Mouse (Mus musculus): ENCODE results near the gene 4930455H04Rik. TPM values are rescaled to one million over a fixed set of nuclear protein-coding genes. Genes with fewer than 3 reads are reported as not detected.

The 4930455H04Rik gene
- polyA plus RNA-seq, 1 experiment from 2014 or later = not detected

DNA sequence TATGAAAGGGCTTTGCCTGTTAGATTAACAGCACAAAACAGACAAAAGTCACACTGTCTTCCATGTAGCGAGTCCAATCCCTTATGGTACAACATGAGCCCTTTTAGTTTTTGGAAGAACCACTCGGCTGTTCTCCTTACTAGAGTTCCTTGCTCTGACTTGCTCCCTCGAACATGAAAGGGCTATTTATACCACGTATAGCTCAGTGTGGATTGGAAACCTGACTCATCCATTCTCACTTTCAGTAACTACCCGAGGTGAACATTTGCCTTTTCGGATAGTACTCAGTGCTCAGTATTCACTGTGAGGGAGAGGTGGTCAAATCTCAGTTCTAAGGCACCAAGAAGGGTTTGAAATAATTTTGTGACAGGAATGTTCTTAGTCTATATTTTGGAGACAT is 35.3 kb downstream of the 4930455H04Rik start:
- Histone ChIP-seq H3K27me3 (ENCODE audit: control insufficient read depth, insufficient read depth, low read length) (no peaks in the 10 kb centered on the region), H3K9me3 (ENCODE audit: control insufficient read depth, low read length) (no peaks in the 10 kb centered on the region), H3K36me3 (ENCODE audit: control insufficient read depth, insufficient read depth, low read length) (no peaks in the 10 kb centered on the region), H3K4me3 (ENCODE audit: low read depth, low read length) (no peak overlapping the region), H3K4me2 (ENCODE audit: low read depth) (no peak overlapping the region), H3K27ac (ENCODE audit: low read depth, low read length) (no peak overlapping the region), H3K9ac (ENCODE audit: low read length) (no peak overlapping the region), H3K4me1 (ENCODE audit: control insufficient read depth, insufficient read depth, low read length) (0 out of 2 replicates have a peak, but pooled peaks cover 2% of the 10 kb centered on the region)
- ATAC-seq (ENCODE audit: insufficient read depth, low FRiP score, low TSS enrichment) (no peak), DNase-seq (ENCODE audit: low spot score) (no peak)
- 81% methylated on average over 6 of the region's 6 CpGs for WGBS

- Histone ChIP-seq H3K27me3 (ENCODE audit: control insufficient read depth, insufficient read depth, low read length) (no peaks in the 10 kb centered on the region), H3K9ac (ENCODE audit: low read length) (no peak overlapping the region), H3K36me3 (ENCODE audit: control insufficient read depth, insufficient read depth, low read length) (no peaks in the 10 kb centered on the region), H3K27ac (ENCODE audit: low read depth, low read length) (no peak overlapping the region), H3K4me2 (ENCODE audit: low read depth) (no peak overlapping the region), H3K9me3 (ENCODE audit: control insufficient read depth, low read length) (no peaks in the 10 kb centered on the region), H3K4me1 (ENCODE audit: control insufficient read depth, insufficient read depth, low read length) (0 out of 2 replicates have a peak, but pooled peaks cover 2% of the 10 kb centered on the region), H3K4me3 (ENCODE audit: low read depth, low read length) (no peak overlapping the region)
- no peak for ATAC-seq (ENCODE audit: insufficient read depth, low FRiP score, low TSS enrichment)
- DNase-seq (ENCODE audit: low spot score) = no peak
- WGBS = 93% methylated on average over 3 of the region's 3 CpGs
These were observed 38.6 kb downstream of the 4930455H04Rik start for GRCm38 (mm10) chr3:117006636-117007035.

DNA sequence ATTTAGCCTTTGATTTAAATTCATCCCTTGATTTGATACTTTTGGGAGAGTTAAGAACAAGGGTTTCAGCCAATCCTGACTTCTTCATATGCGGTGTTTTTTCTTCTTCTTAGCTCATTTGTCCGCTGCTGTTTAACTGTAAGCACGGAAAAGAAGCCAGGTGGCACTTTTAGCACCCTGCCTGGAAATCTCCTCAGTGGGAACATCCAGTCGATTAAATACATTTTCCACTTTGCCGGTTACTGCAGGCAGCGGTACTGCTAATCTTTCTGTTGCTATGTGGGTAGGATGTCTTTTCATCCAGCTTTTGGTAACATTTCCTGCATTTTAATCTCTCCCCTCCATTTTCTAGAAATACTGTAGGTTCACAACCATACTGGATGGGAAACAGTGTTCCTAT is 39.3 kb downstream of the 4930455H04Rik start:
- Histone ChIP-seq H3K4me3 (ENCODE audit: low read depth, low read length) (no peak overlapping the region), H3K4me2 (ENCODE audit: low read depth) (no peak overlapping the region), H3K9ac (ENCODE audit: low read length) (no peak overlapping the region), H3K27ac (ENCODE audit: low read depth, low read length) (no peak overlapping the region), H3K9me3 (ENCODE audit: control insufficient read depth, low read length) (no peaks in the 10 kb centered on the region), H3K36me3 (ENCODE audit: control insufficient read depth, insufficient read depth, low read length) (no peaks in the 10 kb centered on the region), H3K4me1 (ENCODE audit: control insufficient read depth, insufficient read depth, low read length) (no peaks in the 10 kb centered on the region), H3K27me3 (ENCODE audit: control insufficient read depth, insufficient read depth, low read length) (no peaks in the 10 kb centered on the region)
- DNase-seq (ENCODE audit: low spot score) = no peak
- ATAC-seq (ENCODE audit: insufficient read depth, low FRiP score, low TSS enrichment) = no peak
- WGBS = 83% methylated on average over 6 of the region's 6 CpGs

- Histone ChIP-seq H3K27me3 (ENCODE audit: control insufficient read depth, insufficient read depth, low read length) (no peaks in the 10 kb centered on the region), H3K9me3 (ENCODE audit: control insufficient read depth, low read length) (no peaks in the 10 kb centered on the region), H3K27ac (ENCODE audit: low read depth, low read length) (no peak overlapping the region), H3K4me1 (ENCODE audit: control insufficient read depth, insufficient read depth, low read length) (no peaks in the 10 kb centered on the region), H3K36me3 (ENCODE audit: control insufficient read depth, insufficient read depth, low read length) (no peaks in the 10 kb centered on the region), H3K9ac (ENCODE audit: low read length) (no peak overlapping the region), H3K4me2 (ENCODE audit: low read depth) (no peak overlapping the region), H3K4me3 (ENCODE audit: low read depth, low read length) (no peak overlapping the region)
- no peak for DNase-seq (ENCODE audit: low spot score)
- WGBS = 79% methylated on average over 6 of the region's 6 CpGs
- no peak for ATAC-seq (ENCODE audit: insufficient read depth, low FRiP score, low TSS enrichment)
These were observed 42.1 kb downstream of the 4930455H04Rik start for GRCm38 (mm10) chr3:117010182-117010581.

- Histone ChIP-seq H3K9me3 (ENCODE audit: control insufficient read depth, low read length) (no peaks in the 10 kb centered on the region), H3K4me2 (ENCODE audit: low read depth) (no peak overlapping the region), H3K4me3 (ENCODE audit: low read depth, low read length) (no peak overlapping the region), H3K27ac (ENCODE audit: low read depth, low read length) (no peak overlapping the region), H3K4me1 (ENCODE audit: control insufficient read depth, insufficient read depth, low read length) (no peaks in the 10 kb centered on the region), H3K27me3 (ENCODE audit: control insufficient read depth, insufficient read depth, low read length) (no peaks in the 10 kb centered on the region), H3K9ac (ENCODE audit: low read length) (no peak overlapping the region), H3K36me3 (ENCODE audit: control insufficient read depth, insufficient read depth, low read length) (no peaks in the 10 kb centered on the region)
- no peak for ATAC-seq (ENCODE audit: insufficient read depth, low FRiP score, low TSS enrichment)
- DNase-seq (ENCODE audit: low spot score) = no peak
- WGBS = 90% methylated on average over 3 of the region's 3 CpGs
These were observed 52.3 kb downstream of the 4930455H04Rik start for GRCm38 (mm10) chr3:117020319-117020718.

DNA sequence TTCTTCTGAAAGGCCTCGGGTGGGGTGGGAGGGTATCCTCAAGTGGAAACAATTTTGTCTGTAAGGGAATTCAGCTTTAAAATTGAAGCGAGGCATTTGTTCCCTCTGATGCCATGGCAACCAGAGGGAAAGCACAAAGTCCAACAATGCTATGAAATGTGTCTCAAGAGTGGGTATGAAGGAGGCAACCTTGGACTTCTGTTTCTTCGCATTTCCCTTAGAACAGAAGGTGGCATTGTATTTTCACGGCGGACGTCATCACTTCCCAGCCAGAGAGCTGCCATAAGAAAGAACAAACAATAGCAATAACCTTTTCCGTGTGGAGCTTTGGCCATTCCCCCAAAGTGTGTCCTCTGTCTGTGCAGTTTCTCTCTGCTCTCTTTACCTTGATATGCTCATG is 53.8 kb downstream of the 4930455H04Rik start:
- H3K4me2 ChIP-seq (ENCODE audit: low read depth) = no peak overlapping the region
- H3K27me3 ChIP-seq (ENCODE audit: control insufficient read depth, insufficient read depth, low read length) = no peaks in the 10 kb centered on the region
- no peak overlapping the region for H3K9ac ChIP-seq (ENCODE audit: low read length)
- DNase-seq (ENCODE audit: low spot score) (no peak), ATAC-seq (ENCODE audit: insufficient read depth, low FRiP score, low TSS enrichment) (no peak)
- no peaks in the 10 kb centered on the region for H3K36me3 ChIP-seq (ENCODE audit: control insufficient read depth, insufficient read depth, low read length)
- no peaks in the 10 kb centered on the region for H3K4me1 ChIP-seq (ENCODE audit: control insufficient read depth, insufficient read depth, low read length)
- H3K27ac ChIP-seq (ENCODE audit: low read depth, low read length) = no peak overlapping the region
- H3K4me3 ChIP-seq (ENCODE audit: low read depth, low read length) = no peak overlapping the region
- WGBS = 61% methylated on average over 7 of the region's 7 CpGs
- no peaks in the 10 kb centered on the region for H3K9me3 ChIP-seq (ENCODE audit: control insufficient read depth, low read length)

GRCm38 (mm10) chr3:117024111-117024510 is 56.0 kb downstream of the 4930455H04Rik start:
- ATAC-seq (ENCODE audit: insufficient read depth, low FRiP score, low TSS enrichment) (no peak), DNase-seq (ENCODE audit: low spot score) (no peak)
- H3K9me3 ChIP-seq (ENCODE audit: control insufficient read depth, low read length) = no peaks in the 10 kb centered on the region
- no peak overlapping the region for H3K9ac ChIP-seq (ENCODE audit: low read length)
- 77% methylated on average over 1 of the region's 1 CpGs for WGBS
- no peaks in the 10 kb centered on the region for H3K4me1 ChIP-seq (ENCODE audit: control insufficient read depth, insufficient read depth, low read length)
- no peaks in the 10 kb centered on the region for H3K36me3 ChIP-seq (ENCODE audit: control insufficient read depth, insufficient read depth, low read length)
- H3K27me3 ChIP-seq (ENCODE audit: control insufficient read depth, insufficient read depth, low read length) = no peaks in the 10 kb centered on the region
- no peak overlapping the region for H3K27ac ChIP-seq (ENCODE audit: low read depth, low read length)
- no peak overlapping the region for H3K4me3 ChIP-seq (ENCODE audit: low read depth, low read length)
- H3K4me2 ChIP-seq (ENCODE audit: low read depth) = no peak overlapping the region

DNA sequence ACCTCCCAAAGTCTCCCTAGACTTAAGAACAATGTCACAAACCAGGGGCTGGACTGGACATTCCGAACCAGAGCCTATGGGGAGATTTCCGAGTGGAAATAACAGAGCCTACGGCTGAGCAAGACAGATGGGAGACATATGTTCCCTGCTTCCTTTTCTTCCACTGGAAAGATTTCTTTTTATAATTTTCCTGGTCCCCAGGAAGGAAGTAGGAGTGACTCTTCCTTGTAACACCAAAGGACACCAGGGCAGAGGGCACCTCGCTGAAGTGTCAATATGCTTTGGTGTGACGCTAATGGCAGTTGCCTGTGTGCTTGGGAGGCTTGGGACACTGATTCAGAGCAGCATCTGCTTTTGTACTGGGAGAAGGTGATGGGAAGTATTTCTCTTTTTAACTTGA is 56.5 kb downstream of the 4930455H04Rik start:
- Histone ChIP-seq H3K9ac (ENCODE audit: low read length) (no peak overlapping the region), H3K4me2 (ENCODE audit: low read depth) (no peak overlapping the region), H3K4me3 (ENCODE audit: low read depth, low read length) (no peak overlapping the region), H3K9me3 (ENCODE audit: control insufficient read depth, low read length) (no peaks in the 10 kb centered on the region), H3K4me1 (ENCODE audit: control insufficient read depth, insufficient read depth, low read length) (no peaks in the 10 kb centered on the region), H3K27ac (ENCODE audit: low read depth, low read length) (no peak overlapping the region), H3K36me3 (ENCODE audit: control insufficient read depth, insufficient read depth, low read length) (no peaks in the 10 kb centered on the region), H3K27me3 (ENCODE audit: control insufficient read depth, insufficient read depth, low read length) (no peaks in the 10 kb centered on the region)
- 74% methylated on average over 5 of the region's 5 CpGs for whole genome bisulfite sequencing
- no peak for ATAC-seq (ENCODE audit: insufficient read depth, low FRiP score, low TSS enrichment)
- DNase-seq (ENCODE audit: low spot score) = no peak

- no peak for ATAC-seq (ENCODE audit: insufficient read depth, low FRiP score, low TSS enrichment)
- Histone ChIP-seq H3K36me3 (ENCODE audit: control insufficient read depth, insufficient read depth, low read length) (no peaks in the 10 kb centered on the region), H3K27ac (ENCODE audit: low read depth, low read length) (no peak overlapping the region), H3K4me1 (ENCODE audit: control insufficient read depth, insufficient read depth, low read length) (no peaks in the 10 kb centered on the region), H3K4me3 (ENCODE audit: low read depth, low read length) (no peak overlapping the region), H3K4me2 (ENCODE audit: low read depth) (no peak overlapping the region), H3K27me3 (ENCODE audit: control insufficient read depth, insufficient read depth, low read length) (no peaks in the 10 kb centered on the region), H3K9ac (ENCODE audit: low read length) (no peak overlapping the region), H3K9me3 (ENCODE audit: control insufficient read depth, low read length) (no peaks in the 10 kb centered on the region)
- WGBS = 75% methylated on average over 3 of the region's 3 CpGs
- no peak for DNase-seq (ENCODE audit: low spot score)
These were observed 57.4 kb downstream of the 4930455H04Rik start for GRCm38 (mm10) chr3:117025421-117025820.

Data from neural tube, embryonic 11.5 days (tissue).